Mouse (Mus musculus): Measurements from ENCODE around the gene Slc22a17. TPM values are rescaled to one million over a fixed set of nuclear protein-coding genes. Genes with fewer than 3 reads are reported as not detected.

Slc22a17 gene
- polyA plus RNA-seq, 1 experiment from 2014 or later: 50.8 TPM

DNA sequence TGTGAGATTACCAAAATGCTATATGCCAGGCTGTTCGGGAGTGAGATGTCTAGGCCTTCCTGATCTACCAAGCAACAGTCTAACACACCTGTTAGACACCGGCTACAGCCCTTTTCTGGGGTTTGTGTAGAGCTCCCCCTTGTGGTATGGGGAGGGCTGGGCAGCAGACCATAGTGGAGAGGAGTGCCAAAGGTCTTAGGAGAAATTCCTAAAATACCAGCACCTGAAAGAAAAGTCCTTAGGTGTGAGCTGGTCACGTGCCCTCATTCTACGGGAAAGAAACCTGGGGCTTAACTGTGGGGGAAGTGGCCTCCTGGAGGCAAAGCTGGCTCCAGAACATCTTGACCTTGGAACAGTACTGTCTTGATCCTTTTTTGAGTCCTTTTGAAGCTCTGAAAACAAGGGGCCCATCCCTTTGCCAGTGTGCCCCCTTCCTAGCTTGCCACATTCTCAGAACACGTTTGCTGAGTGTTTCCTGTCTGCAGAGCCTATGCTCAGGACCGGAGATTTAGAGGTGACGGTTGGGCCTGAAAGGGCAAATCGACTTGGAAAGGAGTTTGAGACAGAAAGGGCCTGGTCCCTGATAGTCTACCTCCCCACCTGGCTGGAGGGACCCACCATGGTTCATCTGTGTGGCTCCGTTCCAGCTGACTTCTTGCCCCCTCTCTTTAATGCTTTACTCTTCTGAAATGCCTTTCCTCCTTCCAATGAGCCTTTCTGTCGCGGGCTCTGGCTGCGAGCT lies 26.7 kb upstream of the Slc22a17 start:
- Histone ChIP-seq H3K27ac (ENCODE audit: poor library complexity, severe bottlenecking) (peak overlapping the region; percentile 62), H3K4me2 (no peak overlapping the region), H3K27me3 (replicated peaks) (peaks cover 10% of the 10 kb centered on the region; the same call in 1 of the 2 replicates), H3K4me1 (replicated peaks) (peaks cover 12% of the 10 kb centered on the region), H3K9ac (no peak overlapping the region), H3K4me3 (no peak overlapping the region), H3K36me3 (peaks cover 40% of the 10 kb centered on the region), H3K9me3 (replicated peaks) (no peaks in the 10 kb centered on the region)
- 39% methylated on average over 12 of the region's 12 CpGs for WGBS
- ATAC-seq (ENCODE audit: insufficient number of reproducible peaks, low FRiP score): no peak

- no peak for ATAC-seq (ENCODE audit: insufficient number of reproducible peaks, low FRiP score)
- Histone ChIP-seq H3K27ac (ENCODE audit: poor library complexity, severe bottlenecking) (peak overlapping the region; percentile 25; the same call in 1 of the 2 replicates), H3K9ac (0 out of 2 replicates have a peak overlapping the region, but pooled peaks have one; percentile 13), H3K36me3 (peaks cover 30% of the 10 kb centered on the region), H3K4me3 (no peak overlapping the region), H3K27me3 (replicated peaks) (peaks cover 10% of the 10 kb centered on the region; the same call in 1 of the 2 replicates), H3K4me1 (replicated peaks) (peaks cover 12% of the 10 kb centered on the region), H3K4me2 (no peak overlapping the region), H3K9me3 (replicated peaks) (no peaks in the 10 kb centered on the region)
- 57% methylated on average over 15 of the region's 15 CpGs for WGBS
Measured at GRCm38 (mm10) chr14:54938431-54939219, 25.7 kb upstream of the Slc22a17 start.

DNA sequence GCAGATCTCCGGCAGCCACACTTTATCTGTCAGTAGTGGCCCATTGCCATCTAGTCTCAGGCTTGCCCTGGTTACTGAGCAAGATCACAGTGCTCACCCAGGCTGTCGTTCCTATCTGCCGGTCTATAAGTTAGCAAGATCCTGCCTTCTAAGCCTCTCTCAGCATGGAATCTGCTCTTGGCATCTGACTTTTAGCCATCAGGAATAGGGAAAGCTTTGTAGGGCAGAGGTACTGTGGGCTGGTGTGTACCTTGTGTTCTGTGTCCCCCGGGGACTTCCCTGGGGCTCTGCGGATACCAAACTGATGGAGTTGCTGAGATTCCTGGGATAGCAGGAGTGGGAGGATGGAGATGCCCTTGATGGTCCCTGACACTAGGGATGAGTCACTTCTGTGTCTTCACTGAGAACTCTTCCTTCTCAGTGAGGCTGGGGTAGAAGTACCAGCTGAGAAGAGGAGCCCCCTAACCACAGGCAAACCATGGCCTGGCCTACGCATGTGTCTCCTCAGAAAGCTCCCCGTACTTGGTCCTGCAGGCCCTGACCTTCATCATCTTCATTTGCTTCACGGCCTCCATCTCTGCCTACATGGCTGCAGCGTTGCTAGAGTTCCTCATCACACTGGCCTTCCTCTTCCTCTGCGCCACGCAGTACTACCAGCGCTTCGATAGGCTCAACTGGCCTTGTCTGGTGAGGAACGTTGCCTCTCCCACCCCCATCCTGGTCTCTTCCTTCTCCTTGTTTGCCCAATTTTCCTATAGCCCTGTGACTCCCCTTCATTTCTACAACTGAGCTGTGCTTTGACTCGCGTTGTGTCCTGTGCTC lies 24.6 kb upstream of the Slc22a17 start:
- Histone ChIP-seq H3K4me2 (no peak overlapping the region), H3K9ac (no peak overlapping the region; the same call in 1 of the 2 replicates), H3K4me1 (replicated peaks) (peaks cover 17% of the 10 kb centered on the region), H3K9me3 (replicated peaks) (no peaks in the 10 kb centered on the region), H3K36me3 (peaks cover 19% of the 10 kb centered on the region), H3K27ac (ENCODE audit: poor library complexity, severe bottlenecking) (no peak overlapping the region), H3K4me3 (no peak overlapping the region), H3K27me3 (replicated peaks) (peaks cover 10% of the 10 kb centered on the region; the same call in 1 of the 2 replicates)
- ATAC-seq (ENCODE audit: insufficient number of reproducible peaks, low FRiP score): 0 out of 2 replicates have a peak, but pooled peaks have one; percentile 8
- 64% methylated on average over 16 of the region's 16 CpGs for WGBS

GRCm38 (mm10) chr14:54936831-54937160 lies 23.9 kb upstream of the Slc22a17 start:
- no peaks in the 10 kb centered on the region for H3K9me3 ChIP-seq (replicated peaks)
- WGBS: 30% methylated on average over 6 of the region's 6 CpGs
- 0 out of 2 replicates have a peak overlapping the region, but pooled peaks have one; percentile 5 for H3K27ac ChIP-seq (ENCODE audit: poor library complexity, severe bottlenecking)
- peaks cover 11% of the 10 kb centered on the region for H3K36me3 ChIP-seq
- H3K4me3 ChIP-seq: no peak overlapping the region
- no peak for ATAC-seq (ENCODE audit: insufficient number of reproducible peaks, low FRiP score)
- peak overlapping the region; percentile 21; the same call in 1 of the 2 replicates for H3K9ac ChIP-seq
- H3K4me2 ChIP-seq: no peak overlapping the region
- peaks cover 10% of the 10 kb centered on the region; the same call in 1 of the 2 replicates for H3K27me3 ChIP-seq (replicated peaks)
- peaks cover 18% of the 10 kb centered on the region for H3K4me1 ChIP-seq (replicated peaks)

DNA sequence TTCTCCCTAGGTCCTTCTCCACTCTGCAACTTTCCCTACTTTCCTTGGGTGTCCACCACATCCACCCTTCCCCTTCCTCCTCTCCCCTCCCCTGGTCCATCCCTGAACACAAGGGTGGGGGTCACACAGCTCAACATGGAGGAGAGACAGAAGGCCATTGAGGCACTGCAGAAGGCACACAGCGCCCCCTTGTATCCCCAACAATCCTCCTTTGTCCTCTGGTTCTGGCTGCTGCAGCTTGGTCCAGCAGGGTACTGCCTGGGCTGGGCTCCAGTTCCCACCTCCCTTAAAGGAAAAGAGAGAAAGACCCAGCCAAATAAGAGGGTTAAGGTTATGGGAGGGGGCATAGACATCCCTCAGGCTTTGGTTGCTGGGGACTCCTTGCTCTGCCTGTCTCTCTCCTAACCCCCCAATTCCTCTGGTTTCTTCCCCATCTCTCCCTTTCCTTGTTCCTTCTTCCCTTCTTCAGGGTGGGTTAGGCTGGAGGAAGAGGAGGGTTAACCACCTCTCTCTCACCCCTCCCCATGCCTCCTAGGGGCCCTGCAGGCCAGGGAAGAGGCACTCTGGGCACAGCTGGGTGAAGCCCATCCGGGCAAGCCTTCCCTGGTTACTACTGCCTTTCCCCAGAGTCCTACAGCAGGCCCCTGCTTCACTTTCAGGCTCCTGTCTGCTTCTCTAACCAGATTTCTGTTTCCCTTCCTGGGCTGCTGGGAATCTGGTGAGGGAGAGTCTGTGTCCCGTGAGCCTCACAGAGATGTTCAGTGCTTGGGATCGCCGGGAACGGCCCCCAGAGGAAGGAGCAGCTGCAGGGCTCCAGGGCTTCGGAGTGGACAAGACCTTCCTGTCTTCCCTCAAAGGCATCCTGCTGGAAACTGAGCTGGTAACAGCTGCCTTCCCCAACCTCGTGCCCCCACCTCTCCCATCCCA lies 23.2 kb upstream of the Slc22a17 start, which contains the start of gene Cmtm5:
Gene Cmtm5, plus strand, starts transcription at position 358 of the 927 bp plus-strand sequence.
- H3K4me1 ChIP-seq (replicated peaks): peaks cover 14% of the 10 kb centered on the region
- H3K4me3 ChIP-seq: no peak within 1 kb of the TSS
- peaks cover 10% of the 10 kb centered on the region; the same call in 1 of the 2 replicates for H3K27me3 ChIP-seq (replicated peaks)
- 0 out of 2 replicates have a peak within 1 kb of the TSS, but pooled peaks have one; percentile 5 for H3K27ac ChIP-seq (ENCODE audit: poor library complexity, severe bottlenecking)
- H3K9ac ChIP-seq: peak within 1 kb of the TSS; percentile 21; the same call in 1 of the 2 replicates
- WGBS: 21% methylated on average over 8 of the region's 8 CpGs
- no peak for ATAC-seq (ENCODE audit: insufficient number of reproducible peaks, low FRiP score)
- peaks cover 5% of the 10 kb centered on the region for H3K36me3 ChIP-seq
- no peaks in the 10 kb centered on the region for H3K9me3 ChIP-seq (replicated peaks)
- no peak within 1 kb of the TSS for H3K4me2 ChIP-seq

- Histone ChIP-seq H3K9me3 (replicated peaks) (no peaks in the 10 kb centered on the region), H3K27ac (ENCODE audit: poor library complexity, severe bottlenecking) (no peak within 1 kb of the TSS), H3K9ac (peak within 1 kb of the TSS; percentile 40; the same call in 1 of the 2 replicates), H3K4me3 (no peak within 1 kb of the TSS), H3K4me1 (replicated peaks) (peaks cover 20% of the 10 kb centered on the region), H3K36me3 (no peaks in the 10 kb centered on the region), H3K27me3 (replicated peaks) (peaks cover 23% of the 10 kb centered on the region), H3K4me2 (no peak within 1 kb of the TSS)
- 39% methylated on average over 6 of the region's 6 CpGs for WGBS
- no peak for ATAC-seq (ENCODE audit: insufficient number of reproducible peaks, low FRiP score)
Measured at GRCm38 (mm10) chr14:54932645-54933150, 19.8 kb upstream of the Slc22a17 start, which contains the start of gene Il25. TSS of gene Il25 (plus strand) at chr14:54932695.

- H3K9ac ChIP-seq: no peak overlapping the region
- WGBS: 25% methylated on average over 2 of the region's 2 CpGs
- H3K4me3 ChIP-seq: no peak overlapping the region
- no peak for ATAC-seq (ENCODE audit: insufficient number of reproducible peaks, low FRiP score)
- peaks cover 30% of the 10 kb centered on the region for H3K4me1 ChIP-seq (replicated peaks)
- no peaks in the 10 kb centered on the region for H3K36me3 ChIP-seq
- H3K4me2 ChIP-seq: no peak overlapping the region
- H3K27ac ChIP-seq (ENCODE audit: poor library complexity, severe bottlenecking): no peak overlapping the region
- no peaks in the 10 kb centered on the region for H3K9me3 ChIP-seq (replicated peaks)
- peaks cover 32% of the 10 kb centered on the region for H3K27me3 ChIP-seq (replicated peaks)
Measured at GRCm38 (mm10) chr14:54930431-54930830, 17.5 kb upstream of the Slc22a17 start.

- WGBS: 53% methylated on average over 5 of the region's 5 CpGs
- Histone ChIP-seq H3K4me2 (no peak overlapping the region), H3K36me3 (no peaks in the 10 kb centered on the region), H3K27me3 (replicated peaks) (peaks cover 26% of the 10 kb centered on the region), H3K27ac (ENCODE audit: poor library complexity, severe bottlenecking) (no peak overlapping the region), H3K9me3 (replicated peaks) (no peaks in the 10 kb centered on the region), H3K9ac (no peak overlapping the region), H3K4me1 (replicated peaks) (peaks cover 36% of the 10 kb centered on the region), H3K4me3 (no peak overlapping the region)
- no peak for ATAC-seq (ENCODE audit: insufficient number of reproducible peaks, low FRiP score)
Measured at GRCm38 (mm10) chr14:54929801-54930200, 16.9 kb upstream of the Slc22a17 start.

GRCm38 (mm10) chr14:54927296-54927695 lies 14.4 kb upstream of the Slc22a17 start:
- H3K9me3 ChIP-seq (replicated peaks): no peaks in the 10 kb centered on the region
- H3K36me3 ChIP-seq: no peaks in the 10 kb centered on the region
- H3K4me1 ChIP-seq (replicated peaks): peaks cover 45% of the 10 kb centered on the region
- peak overlapping the region; percentile 81 for H3K9ac ChIP-seq
- ATAC-seq (ENCODE audit: insufficient number of reproducible peaks, low FRiP score): no peak
- peak overlapping the region; percentile 92 for H3K4me2 ChIP-seq
- 25% methylated on average over 7 of the region's 7 CpGs for WGBS
- peaks cover 26% of the 10 kb centered on the region for H3K27me3 ChIP-seq (replicated peaks)
- H3K27ac ChIP-seq (ENCODE audit: poor library complexity, severe bottlenecking): peak overlapping the region; percentile 85; the same call in 1 of the 2 replicates
- H3K4me3 ChIP-seq: peak overlapping the region; percentile 65; the same call in 1 of the 2 replicates

All from heart, embryonic 12.5 days (tissue).